Mouse (Mus musculus): ENCODE results near the gene Mdh1. TPM values are rescaled to one million over a fixed set of nuclear protein-coding genes. Genes with fewer than 3 reads are reported as not detected.

Gene Mdh1
- total and polyA plus RNA-seq, 2 experiments from 2014 or later, result 281 to 658 TPM

DNA sequence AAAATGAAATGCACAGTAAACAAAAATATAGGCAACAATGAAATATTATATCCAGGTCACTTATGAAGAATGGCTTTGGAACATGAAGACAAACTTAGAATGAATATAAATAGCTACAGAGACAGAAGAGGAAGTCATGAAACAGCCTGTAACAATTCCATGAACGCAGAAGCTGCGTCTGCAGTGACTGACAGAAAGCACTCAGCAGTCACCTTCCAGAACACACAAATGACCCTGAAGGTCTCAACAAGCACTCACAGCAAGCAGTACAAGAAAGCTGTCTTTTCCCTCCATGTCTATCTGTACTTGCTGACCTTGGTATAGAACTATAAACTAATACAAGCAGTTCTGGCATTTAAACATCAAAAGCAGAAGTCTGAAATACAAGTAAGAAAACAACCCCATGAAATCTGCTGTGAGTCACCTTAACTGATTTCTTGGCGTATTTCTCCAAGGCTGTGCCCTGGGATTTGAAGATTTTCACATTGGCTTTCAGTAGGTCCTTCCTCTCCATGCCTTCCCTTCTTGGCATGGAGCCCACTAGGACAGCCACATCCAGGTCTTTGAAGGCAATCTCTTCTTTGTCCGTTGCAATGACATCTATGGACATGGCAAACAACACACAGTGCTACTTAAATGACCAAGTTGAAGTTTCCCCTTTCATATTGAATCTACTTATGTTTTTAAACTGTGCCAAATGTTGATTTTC, 8.4 kb downstream of the Mdh1 start:
- ATAC-seq (ENCODE audit: low FRiP score) (no peak), DNase-seq (ENCODE audit: low spot score) (no peak)
- no peak overlapping the region for H3K4me3 ChIP-seq (ENCODE audit: low read depth, low read length)
- no peak for TF ChIP-seq CTCF (IDR thresholded peaks at IDR 0.05)
- no peak overlapping the region for H3K9ac ChIP-seq (replicated peaks; ENCODE audit: low read length, poor library complexity, severe bottlenecking)
- no peak overlapping the region for H3K4me2 ChIP-seq (ENCODE audit: low read depth, low read length, poor library complexity, severe bottlenecking)
- no peaks in the 10 kb centered on the region for H3K9me3 ChIP-seq (ENCODE audit: low read length)
- H3K27ac ChIP-seq (ENCODE audit: low read depth, low read length), result no peak overlapping the region
- no peaks in the 10 kb centered on the region for H3K27me3 ChIP-seq (ENCODE audit: insufficient read depth, low read length)
- 76% methylated on average over 4 of the region's 4 CpGs for WGBS
- H3K36me3 ChIP-seq (ENCODE audit: insufficient read depth, low read length), result peaks cover 29% of the 10 kb centered on the region
- H3K4me1 ChIP-seq (ENCODE audit: insufficient read depth, low read length), result no peaks in the 10 kb centered on the region

GRCm38 (mm10) chr11:21561347-21561746, 10.8 kb downstream of the Mdh1 start:
- DNase-seq (ENCODE audit: low spot score) (no peak), ATAC-seq (ENCODE audit: low FRiP score) (no peak)
- no peak for TF ChIP-seq CTCF (IDR thresholded peaks at IDR 0.05)
- Histone ChIP-seq H3K9ac (replicated peaks; ENCODE audit: low read length, poor library complexity, severe bottlenecking) (no peak overlapping the region), H3K4me3 (ENCODE audit: low read depth, low read length) (no peak overlapping the region), H3K36me3 (ENCODE audit: insufficient read depth, low read length) (peaks cover 41% of the 10 kb centered on the region), H3K9me3 (ENCODE audit: low read length) (no peaks in the 10 kb centered on the region), H3K27me3 (ENCODE audit: insufficient read depth, low read length) (no peaks in the 10 kb centered on the region), H3K4me2 (ENCODE audit: low read depth, low read length, poor library complexity, severe bottlenecking) (no peak overlapping the region), H3K4me1 (ENCODE audit: insufficient read depth, low read length) (no peaks in the 10 kb centered on the region), H3K27ac (ENCODE audit: low read depth, low read length) (no peak overlapping the region)
- WGBS, result 94% methylated on average over 5 of the region's 5 CpGs

DNA sequence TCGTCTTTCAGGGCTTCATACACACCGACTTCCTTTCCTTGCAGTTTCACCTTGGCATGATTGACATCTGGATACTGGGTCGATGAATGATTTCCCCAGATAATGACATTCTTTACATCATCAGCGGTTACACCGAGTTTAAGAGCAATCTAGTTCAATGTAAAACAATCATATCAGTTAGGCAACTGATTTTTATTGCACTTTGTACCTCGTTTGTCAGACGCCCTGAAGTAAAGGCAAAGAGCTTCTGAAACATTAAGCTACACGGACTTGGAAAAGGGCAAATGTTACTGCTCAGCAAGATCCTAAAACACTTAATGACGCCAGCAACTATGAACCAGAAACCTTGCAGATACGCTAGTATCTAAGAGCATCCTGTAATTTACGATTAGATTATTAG, 12.4 kb downstream of the Mdh1 start:
- Histone ChIP-seq H3K4me1 (ENCODE audit: insufficient read depth, low read length) (no peaks in the 10 kb centered on the region), H3K27me3 (ENCODE audit: insufficient read depth, low read length) (no peaks in the 10 kb centered on the region), H3K9ac (replicated peaks; ENCODE audit: low read length, poor library complexity, severe bottlenecking) (no peak overlapping the region), H3K9me3 (ENCODE audit: low read length) (no peaks in the 10 kb centered on the region), H3K27ac (ENCODE audit: low read depth, low read length) (no peak overlapping the region), H3K36me3 (ENCODE audit: insufficient read depth, low read length) (peaks cover 33% of the 10 kb centered on the region), H3K4me3 (ENCODE audit: low read depth, low read length) (no peak overlapping the region), H3K4me2 (ENCODE audit: low read depth, low read length, poor library complexity, severe bottlenecking) (no peak overlapping the region)
- no peak for TF ChIP-seq CTCF (IDR thresholded peaks at IDR 0.05)
- WGBS, result 90% methylated on average over 11 of the region's 11 CpGs
- ATAC-seq (ENCODE audit: low FRiP score) (no peak), DNase-seq (ENCODE audit: low spot score) (no peak)

GRCm38 (mm10) chr11:21552049-21552448, 20.1 kb downstream of the Mdh1 start:
- Histone ChIP-seq H3K36me3 (ENCODE audit: insufficient read depth, low read length) (no peaks in the 10 kb centered on the region), H3K27ac (ENCODE audit: low read depth, low read length) (no peak overlapping the region), H3K4me3 (ENCODE audit: low read depth, low read length) (no peak overlapping the region), H3K9me3 (ENCODE audit: low read length) (no peaks in the 10 kb centered on the region), H3K4me2 (ENCODE audit: low read depth, low read length, poor library complexity, severe bottlenecking) (no peak overlapping the region), H3K27me3 (ENCODE audit: insufficient read depth, low read length) (no peaks in the 10 kb centered on the region), H3K9ac (replicated peaks; ENCODE audit: low read length, poor library complexity, severe bottlenecking) (no peak overlapping the region), H3K4me1 (ENCODE audit: insufficient read depth, low read length) (no peaks in the 10 kb centered on the region)
- 87% methylated on average over 3 of the region's 3 CpGs for WGBS
- no peak for ATAC-seq (ENCODE audit: low FRiP score)
- DNase-seq (ENCODE audit: low spot score), result no peak
- TF ChIP-seq CTCF (IDR thresholded peaks at IDR 0.05), result no peak

GRCm38 (mm10) chr11:21550222-21551173, 21.7 kb downstream of the Mdh1 start:
- Histone ChIP-seq H3K4me3 (ENCODE audit: low read depth, low read length) (no peak overlapping the region), H3K9ac (replicated peaks; ENCODE audit: low read length, poor library complexity, severe bottlenecking) (no peak overlapping the region), H3K9me3 (ENCODE audit: low read length) (no peaks in the 10 kb centered on the region), H3K36me3 (ENCODE audit: insufficient read depth, low read length) (no peaks in the 10 kb centered on the region), H3K4me2 (ENCODE audit: low read depth, low read length, poor library complexity, severe bottlenecking) (no peak overlapping the region), H3K27ac (ENCODE audit: low read depth, low read length) (no peak overlapping the region), H3K27me3 (ENCODE audit: insufficient read depth, low read length) (no peaks in the 10 kb centered on the region), H3K4me1 (ENCODE audit: insufficient read depth, low read length) (no peaks in the 10 kb centered on the region)
- no peak for ATAC-seq (ENCODE audit: low FRiP score)
- WGBS, result 81% methylated on average over 12 of the region's 12 CpGs
- no peak for DNase-seq (ENCODE audit: low spot score)
- no peak for TF ChIP-seq CTCF (IDR thresholded peaks at IDR 0.05)

DNA sequence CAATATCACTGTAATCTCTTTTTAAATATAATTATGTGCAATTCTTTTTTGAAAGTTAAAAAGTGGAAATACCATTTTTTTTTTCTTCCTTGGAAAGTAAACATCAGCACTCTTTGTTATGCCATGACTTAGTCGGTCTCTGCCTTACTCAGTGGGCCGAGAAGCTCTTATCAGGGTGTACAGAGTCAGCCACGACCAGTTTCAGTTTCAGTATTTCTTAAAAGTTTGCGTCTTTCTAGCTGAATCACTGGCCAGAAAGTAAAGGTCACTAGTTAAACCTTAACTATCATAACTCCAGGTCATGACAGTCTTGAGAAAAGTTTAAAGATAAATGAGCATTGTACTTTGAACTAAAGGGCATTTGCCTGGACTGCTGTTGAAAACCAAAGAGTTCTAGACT, 22.4 kb downstream of the Mdh1 start:
- H3K9ac ChIP-seq (replicated peaks; ENCODE audit: low read length, poor library complexity, severe bottlenecking), result no peak overlapping the region
- H3K36me3 ChIP-seq (ENCODE audit: insufficient read depth, low read length), result no peaks in the 10 kb centered on the region
- no peaks in the 10 kb centered on the region for H3K4me1 ChIP-seq (ENCODE audit: insufficient read depth, low read length)
- H3K4me2 ChIP-seq (ENCODE audit: low read depth, low read length, poor library complexity, severe bottlenecking), result no peak overlapping the region
- no peak overlapping the region for H3K4me3 ChIP-seq (ENCODE audit: low read depth, low read length)
- no peak for ATAC-seq (ENCODE audit: low FRiP score)
- no peaks in the 10 kb centered on the region for H3K9me3 ChIP-seq (ENCODE audit: low read length)
- H3K27ac ChIP-seq (ENCODE audit: low read depth, low read length), result no peak overlapping the region
- no peaks in the 10 kb centered on the region for H3K27me3 ChIP-seq (ENCODE audit: insufficient read depth, low read length)
- TF ChIP-seq CTCF (IDR thresholded peaks at IDR 0.05), result no peak
- 92% methylated on average over 4 of the region's 4 CpGs for WGBS
- DNase-seq (ENCODE audit: low spot score), result no peak
